Mouse (Mus musculus): ENCODE results near the gene Mex3a.

Gene Mex3a

DNA sequence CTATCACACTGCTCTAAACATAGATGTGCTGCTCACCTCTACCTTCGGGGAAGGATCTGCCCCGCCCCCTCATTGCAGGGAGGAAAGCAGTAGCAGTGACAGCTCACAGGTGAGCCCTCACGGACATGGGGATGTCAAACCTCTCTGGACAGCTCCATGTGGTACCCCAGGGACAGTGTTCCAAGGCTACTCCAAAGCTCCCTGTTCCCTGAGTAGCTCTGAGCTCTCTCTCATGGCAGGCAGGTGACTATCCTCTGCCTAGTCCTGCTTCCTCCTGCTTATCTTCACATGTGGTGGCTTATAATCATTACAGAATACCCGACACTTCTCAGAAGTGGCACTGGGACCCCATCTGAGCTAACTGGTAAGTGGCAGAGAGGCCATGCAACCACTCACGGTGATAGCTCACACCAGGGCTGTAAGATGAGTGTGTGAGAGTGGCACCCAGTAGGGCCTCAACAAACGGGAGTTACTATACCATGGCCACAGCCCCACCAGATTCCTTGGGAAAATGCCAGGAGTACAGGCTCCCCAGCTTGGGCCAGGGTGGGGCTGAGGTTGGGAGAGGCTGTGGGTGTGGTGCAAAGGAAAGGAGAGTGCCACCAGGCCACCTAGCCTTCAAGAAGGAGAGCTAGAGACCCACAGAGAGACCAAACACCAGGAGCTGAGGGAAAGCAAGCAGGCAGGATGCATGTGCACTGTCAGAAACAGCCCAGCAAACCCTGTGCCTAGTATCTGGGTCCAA is 14.7 kb downstream of the Mex3a start:
- DNase-seq = peak; percentile 34

- no peak for DNase-seq
Observed at GRCm38 (mm10) chr3:88548180-88548917, 16.2 kb downstream of the Mex3a start, which contains the start of gene Rab25. Gene Rab25 (minus strand): TSS chr3:88548300.

DNA sequence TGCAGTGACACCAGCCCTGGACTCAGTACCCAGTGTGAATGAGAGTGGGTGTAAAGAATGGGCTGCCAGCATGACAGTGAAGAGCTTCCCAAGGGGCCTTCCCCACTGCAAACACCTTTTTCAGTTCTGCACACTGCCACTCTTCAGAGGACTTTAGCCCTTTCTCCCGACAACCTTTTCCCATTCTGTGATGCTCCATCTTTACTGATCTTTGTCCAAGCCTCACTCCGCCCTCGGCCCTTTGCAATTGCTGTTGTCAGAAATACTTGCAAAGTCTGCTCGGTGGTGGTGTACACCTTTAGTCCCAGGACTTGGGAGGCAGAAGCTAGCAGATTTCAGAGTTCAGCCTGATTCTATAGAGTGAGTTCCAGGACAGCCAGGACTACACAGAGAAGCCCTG is 19.4 kb downstream of the Mex3a start:
- DNase-seq = no peak

DNA sequence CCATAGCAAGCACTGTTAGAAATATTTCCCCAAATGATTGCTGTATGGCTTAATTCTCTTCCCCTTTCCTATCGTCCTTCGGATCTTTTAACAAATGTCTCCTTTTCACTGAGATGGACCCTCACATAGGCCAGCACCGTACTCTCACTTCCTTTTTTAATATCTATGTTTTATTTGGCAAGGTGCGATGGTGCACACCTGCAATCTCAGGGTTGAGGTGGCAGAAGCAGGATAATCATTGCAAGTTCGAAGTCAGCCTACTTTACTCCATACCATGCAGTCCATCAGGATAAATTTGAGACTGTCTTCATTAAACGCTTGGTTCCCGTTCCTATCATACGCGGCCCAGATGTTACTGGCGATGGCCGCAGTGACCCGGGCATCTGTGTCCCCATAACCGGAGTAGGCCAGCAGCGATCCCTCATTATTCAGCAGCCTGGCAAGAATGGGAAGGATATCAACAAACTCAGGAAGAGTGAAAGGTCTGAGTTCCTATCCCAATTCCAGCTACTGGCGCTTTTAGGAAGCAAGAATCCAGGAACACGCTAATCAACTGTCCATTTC is 20.0 kb downstream of the Mex3a start:
- DNase-seq = no peak

GRCm38 (mm10) chr3:88552676-88553524 is 20.7 kb downstream of the Mex3a start, which contains the start of gene Lamtor2:
Gene Lamtor2 (minus strand): TSS chr3:88553074.
- peak; percentile 98 for DNase-seq

DNA sequence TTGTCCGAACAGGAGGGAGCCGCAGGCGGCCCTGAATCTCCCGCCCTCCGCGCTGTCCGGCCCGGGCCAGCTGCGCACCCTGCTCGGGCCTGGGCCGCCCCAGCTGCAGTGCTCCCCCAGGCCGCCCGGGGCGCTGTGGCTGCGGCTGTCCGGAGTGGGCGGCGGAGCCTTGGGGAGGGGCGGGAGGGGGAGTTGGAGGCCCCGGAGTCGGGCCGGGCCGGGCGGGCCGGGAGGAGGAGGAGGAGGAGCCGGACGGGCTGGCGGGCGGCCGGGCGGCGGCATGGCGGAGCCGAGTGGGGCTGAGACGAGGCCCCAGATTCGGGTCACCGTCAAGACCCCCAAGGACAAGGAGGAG is 21.3 kb downstream of the Mex3a start, which contains the start of gene Ubqln4:
Ubqln4 (plus strand) TSS at position 234 of the 355 bp plus-strand sequence.
- DNase-seq = no peak

DNA sequence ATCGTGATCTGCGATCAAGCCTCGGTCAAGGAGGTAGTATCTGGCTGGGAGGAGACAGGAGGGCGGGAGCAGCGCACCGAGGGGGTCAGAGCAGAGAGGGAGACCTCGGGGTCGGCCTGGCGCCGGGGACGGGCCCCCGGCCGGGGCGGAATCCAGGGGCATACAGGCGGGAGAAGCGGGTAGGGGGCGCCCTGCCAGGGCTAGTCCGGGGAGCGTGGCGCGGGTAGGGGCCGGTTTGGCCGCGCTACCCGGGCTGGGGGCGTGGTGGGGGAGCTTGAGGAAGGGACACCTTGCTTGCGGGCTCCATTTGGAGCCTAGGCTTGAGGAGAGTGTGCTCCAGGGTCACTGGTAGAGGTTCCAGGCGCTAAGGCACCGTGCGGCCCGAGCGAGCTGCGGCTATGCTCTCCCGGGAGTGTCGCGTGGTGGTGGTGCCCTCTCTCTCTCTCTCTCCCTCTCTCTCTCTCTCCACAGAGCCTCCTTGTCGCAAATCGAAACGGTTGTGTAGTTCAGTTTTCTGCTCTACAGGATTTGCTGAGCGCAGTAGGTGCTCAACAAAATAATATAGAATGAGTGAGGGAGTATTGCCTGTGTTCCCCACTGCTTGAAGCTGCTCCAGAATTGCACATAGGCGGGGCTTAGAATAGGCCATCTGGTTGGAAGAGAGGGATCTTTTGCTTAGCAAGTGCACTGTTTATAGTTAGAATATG is 21.8 kb downstream of the Mex3a start:
- DNase-seq = peak; percentile 89

DNA sequence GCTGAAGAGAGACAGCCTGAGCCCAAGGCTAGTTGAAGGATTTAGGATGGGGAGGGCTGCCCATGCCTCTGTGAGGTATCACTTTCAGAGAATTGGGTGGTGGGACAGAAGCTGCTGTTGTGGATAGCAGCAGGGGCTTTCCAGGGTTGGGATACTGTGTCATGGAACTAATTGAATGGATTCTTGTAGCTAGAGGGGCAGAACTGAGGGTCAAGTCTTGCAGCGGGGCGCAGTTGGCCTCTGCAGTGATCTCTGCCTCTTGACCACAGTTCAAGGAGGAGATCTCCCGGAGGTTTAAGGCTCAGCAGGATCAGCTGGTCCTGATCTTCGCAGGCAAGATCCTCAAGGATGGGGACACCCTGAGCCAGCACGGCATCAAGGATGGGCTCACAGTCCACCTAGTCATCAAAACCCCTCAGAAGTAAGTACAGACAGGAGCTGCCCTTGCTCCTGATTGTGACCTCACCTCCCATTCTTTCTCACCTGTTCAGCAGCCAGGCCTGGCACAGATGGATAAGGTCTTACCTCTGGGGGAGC is 22.9 kb downstream of the Mex3a start:
- no peak for DNase-seq

GRCm38 (mm10) chr3:88555731-88556130 is 23.5 kb downstream of the Mex3a start:
- DNase-seq = no peak

GRCm38 (mm10) chr3:88556616-88557015 is 24.4 kb downstream of the Mex3a start:
- DNase-seq = no peak

DNA sequence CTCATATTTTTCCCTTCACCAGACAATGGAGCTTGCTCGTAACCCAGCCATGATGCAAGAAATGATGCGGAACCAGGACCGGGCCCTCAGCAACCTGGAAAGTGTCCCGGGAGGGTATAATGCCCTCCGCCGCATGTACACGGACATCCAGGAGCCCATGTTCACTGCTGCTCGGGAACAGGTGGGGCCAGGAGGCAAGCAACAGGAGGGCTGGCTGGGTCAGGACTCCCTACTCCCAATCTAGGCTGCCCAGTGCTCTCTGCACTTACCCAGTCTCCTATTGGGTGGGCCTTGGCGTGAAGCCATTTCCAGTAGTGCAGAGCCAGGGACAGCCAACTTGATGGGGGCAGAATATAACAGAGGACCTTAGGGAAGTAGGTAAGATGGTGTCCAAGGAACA is 27.4 kb downstream of the Mex3a start:
- no peak for DNase-seq

DNA sequence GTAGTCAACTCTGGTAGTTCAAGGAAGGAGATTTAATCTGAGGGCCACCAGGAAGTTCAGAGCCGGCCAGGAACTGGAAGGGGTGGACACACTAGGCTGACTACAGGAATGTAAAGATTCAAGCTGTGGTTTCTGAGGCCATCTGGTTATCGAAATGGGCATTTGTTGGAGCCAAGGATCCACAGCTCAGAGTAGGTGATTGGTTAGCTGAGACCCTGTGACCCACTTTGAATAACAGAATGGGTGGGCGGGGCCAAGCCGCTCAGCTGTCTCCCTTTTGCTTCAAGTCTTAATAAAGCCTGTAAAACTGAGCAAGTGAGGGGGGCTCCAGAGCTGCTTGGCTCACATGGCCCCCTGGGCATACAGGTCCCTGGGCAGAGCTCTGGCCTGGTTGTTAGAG is 29.8 kb downstream of the Mex3a start:
- no peak for DNase-seq

- no peak for DNase-seq
Observed at GRCm38 (mm10) chr3:88563442-88563841, 31.2 kb downstream of the Mex3a start.

GRCm38 (mm10) chr3:88563966-88564365 is 31.8 kb downstream of the Mex3a start:
- DNase-seq = no peak

DNA sequence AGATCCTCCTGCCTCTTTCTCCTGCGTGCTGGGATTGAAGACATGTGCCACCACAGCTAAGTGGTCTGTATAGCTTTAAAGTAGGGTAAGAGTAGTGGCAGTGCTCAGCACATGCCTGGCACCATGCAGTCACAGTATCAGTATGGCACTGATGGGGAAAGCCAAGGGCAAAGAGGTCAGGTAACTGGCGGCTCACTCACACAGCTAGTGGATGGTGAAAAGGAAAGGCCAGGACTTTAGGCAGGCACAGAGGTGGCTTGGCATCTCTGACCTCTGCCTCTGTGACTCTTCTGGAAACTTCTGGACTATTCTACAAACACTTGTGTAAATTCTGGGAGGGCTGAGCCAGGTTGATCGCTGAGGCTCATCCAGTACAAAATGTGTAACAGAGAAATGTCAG is 33.9 kb downstream of the Mex3a start:
- DNase-seq = no peak

DNA sequence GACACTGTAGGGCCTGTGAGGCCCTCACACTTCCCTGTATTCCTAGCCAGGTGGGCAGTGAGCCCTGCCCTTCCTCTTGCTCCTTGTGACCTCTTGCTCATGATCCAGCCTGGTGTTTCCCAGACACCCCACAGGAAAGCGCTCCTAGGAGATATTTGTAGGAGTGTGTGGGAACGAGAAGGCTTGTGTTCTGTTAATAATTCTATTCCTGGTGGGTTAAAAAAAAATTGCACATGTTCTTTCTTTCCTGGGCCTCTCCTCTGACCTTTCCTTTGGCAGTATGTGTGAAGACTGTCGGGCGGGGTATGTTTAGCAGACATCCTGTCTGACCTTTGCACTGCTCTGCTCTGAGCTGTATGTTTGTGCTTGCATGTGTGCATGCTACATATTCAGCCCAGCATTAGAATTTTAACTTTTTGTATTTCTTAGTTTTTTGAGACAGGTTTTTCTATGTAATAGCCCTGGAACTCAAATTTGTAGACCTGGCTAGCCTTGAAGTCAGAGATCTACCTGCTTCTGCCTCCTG is 34.4 kb downstream of the Mex3a start:
- DNase-seq = no peak

DNA sequence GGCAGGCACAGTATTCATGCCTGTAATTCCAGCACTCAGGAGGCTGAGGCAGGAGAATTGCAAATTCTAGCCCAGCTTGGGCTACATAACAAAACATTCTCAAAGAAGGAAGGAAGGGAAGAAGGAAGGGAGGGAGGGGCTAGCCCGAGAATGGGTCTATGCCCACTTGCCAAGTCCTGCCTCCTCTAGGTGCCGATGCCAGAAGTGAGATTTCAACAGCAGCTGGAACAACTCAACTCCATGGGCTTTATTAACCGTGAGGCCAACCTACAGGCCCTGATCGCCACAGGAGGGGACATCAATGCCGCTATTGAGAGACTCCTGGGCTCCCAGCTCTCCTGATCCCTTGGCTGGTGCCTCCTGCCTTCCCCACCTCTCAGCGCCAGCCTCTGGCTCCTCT is 35.7 kb downstream of the Mex3a start:
- no peak for DNase-seq

DNA sequence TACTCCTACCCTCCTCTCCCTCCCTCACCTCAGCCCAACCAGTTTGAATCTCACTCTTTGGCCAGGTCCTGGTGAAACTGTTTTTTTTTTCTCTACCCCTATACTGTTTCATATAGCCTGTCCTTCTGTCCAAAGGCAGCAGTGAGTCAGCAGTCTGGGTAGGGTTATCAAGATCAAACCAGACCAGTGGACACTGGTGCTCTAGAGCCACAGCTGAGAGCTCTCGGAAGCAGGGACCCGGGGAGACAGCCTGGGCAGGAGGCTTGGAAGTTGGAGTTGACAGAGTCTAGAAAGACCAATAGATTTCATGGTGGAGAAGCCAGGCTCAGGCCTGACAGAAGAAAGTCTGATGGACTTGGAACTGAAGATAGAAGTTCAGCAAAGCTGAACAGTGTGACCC is 36.4 kb downstream of the Mex3a start:
- DNase-seq = no peak

DNA sequence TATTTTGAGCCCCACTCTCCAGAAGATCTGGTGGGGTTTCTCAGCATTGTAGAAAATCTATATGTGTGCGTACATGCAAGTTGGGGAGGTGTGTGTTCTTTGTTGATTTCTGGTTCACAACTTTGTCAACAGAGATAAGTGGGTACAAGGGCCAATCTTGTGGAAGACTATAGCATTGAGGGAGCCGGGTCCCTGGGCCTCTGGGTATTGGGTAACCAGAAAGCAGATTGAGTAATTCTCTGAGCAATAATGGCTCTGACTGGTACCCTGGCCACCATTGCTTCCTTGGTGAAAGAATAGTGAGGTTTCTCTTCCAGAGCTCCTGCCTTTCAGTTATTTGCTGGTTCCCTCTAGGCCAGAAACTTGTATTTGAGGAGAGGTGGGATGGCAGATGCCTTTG is 36.9 kb downstream of the Mex3a start:
- DNase-seq = no peak

DNA sequence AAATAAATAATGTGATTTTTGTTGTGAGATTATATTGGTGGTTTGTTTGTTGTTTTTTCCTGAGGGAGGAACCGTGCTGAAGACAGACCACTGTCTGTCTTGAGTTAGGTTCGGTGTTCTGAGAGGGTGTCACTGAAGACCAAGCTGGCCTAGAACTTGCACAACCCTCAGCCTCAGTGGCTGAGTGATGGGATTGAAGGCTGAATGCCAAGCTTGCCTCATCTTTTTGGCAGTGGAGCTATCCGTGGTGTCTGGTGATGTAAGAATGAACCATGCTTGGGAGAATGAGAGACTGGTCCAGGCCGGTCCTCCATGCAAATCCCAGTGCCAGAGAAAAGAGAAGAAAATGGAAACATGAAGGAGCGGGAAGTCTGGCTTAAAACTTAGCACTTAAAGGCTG is 37.5 kb downstream of the Mex3a start:
- no peak for DNase-seq

- no peak for DNase-seq
Observed at GRCm38 (mm10) chr3:88570341-88570740, 38.1 kb downstream of the Mex3a start.

DNA sequence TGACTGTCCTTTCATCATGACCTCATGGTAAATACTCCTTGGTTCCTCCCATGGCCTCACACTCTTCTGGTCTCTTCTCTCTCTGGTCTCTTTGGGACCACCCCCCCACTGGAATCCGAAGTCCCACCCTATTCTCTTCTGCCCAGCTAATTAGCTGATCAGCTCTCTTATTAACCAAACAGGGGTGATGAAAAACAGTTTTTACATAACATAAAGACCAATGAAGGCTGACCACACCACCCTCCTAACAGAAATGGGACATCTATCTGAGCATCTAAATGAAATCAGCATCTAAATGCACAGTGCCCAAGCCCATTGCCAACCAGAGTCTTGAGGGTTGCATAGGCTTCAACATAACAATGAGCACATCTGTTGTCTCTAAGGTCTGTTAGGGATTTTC is 39.7 kb downstream of the Mex3a start:
- DNase-seq = no peak

All from cerebellum, adult 9-11 months (tissue).